Mouse (Mus musculus) fat pad, adult 2 months (tissue): ENCODE data around the gene Gm13698.
"Not testable (repeated sequence)": the region's sequence is repeated elsewhere in the genome, so short reads cannot be mapped to it uniquely, and the experiment has no call there.

ENCODE experiments used
- DNase-seq: peaks from one replicate; pipeline ENCODE4 v3.0.0-alpha.2; 2011; ENCODE audit warnings: low read depth, low spot score; ENCODE audit errors: extremely low read depth

Gene Gm13698

GRCm38 (mm10) chr2:83955393-83955792 lies at the start of gene Gm13698:
Gm13698 (plus strand) TSS chr2:83955693.
- not testable (repeated sequence) for DNase-seq

GRCm38 (mm10) chr2:83929478-83930088 lies 25.9 kb upstream of the Gm13698 start:
- DNase-seq = no peak

- DNase-seq = no peak
These were observed 14.5 kb upstream of the Gm13698 start, which contains the start of gene Zswim2 for GRCm38 (mm10) chr2:83940931-83941361. Zswim2 (minus strand) TSS chr2:83941228.

GRCm38 (mm10) chr2:83941378-83941777 lies 14.1 kb upstream of the Gm13698 start:
- no peak for DNase-seq

GRCm38 (mm10) chr2:83941792-83942191 lies 13.7 kb upstream of the Gm13698 start:
- DNase-seq = no peak

- DNase-seq = not testable (repeated sequence)
These were observed 5.7 kb downstream of the Gm13698 start, which contains the start of gene Gm13693 for GRCm38 (mm10) chr2:83961203-83961602. Gm13693 (plus strand) TSS chr2:83961503.

- not testable (repeated sequence) for DNase-seq
These were observed 11.5 kb downstream of the Gm13698 start, which contains the start of gene Gm13695 for GRCm38 (mm10) chr2:83967013-83967412. Gm13695 (plus strand) TSS chr2:83967313.

GRCm38 (mm10) chr2:83972823-83973222 lies 17.3 kb downstream of the Gm13698 start, which contains the start of gene Gm13696:
Gm13696 (plus strand) TSS chr2:83973123.
- DNase-seq = not testable (repeated sequence)

- not testable (repeated sequence) for DNase-seq
These were observed 23.1 kb downstream of the Gm13698 start, which contains the start of gene Gm13694 for GRCm38 (mm10) chr2:83978633-83979032. Gm13694 (plus strand) TSS chr2:83978933.

- DNase-seq = not testable (repeated sequence)
These were observed 28.9 kb downstream of the Gm13698 start, which contains the start of gene Gm13697 for GRCm38 (mm10) chr2:83984443-83984842. Gm13697 (plus strand) TSS chr2:83984743.

- not testable (repeated sequence) for DNase-seq
These were observed 34.8 kb downstream of the Gm13698 start, which contains the start of gene Gm13691 for GRCm38 (mm10) chr2:83990253-83990652. Gm13691 (plus strand) TSS chr2:83990553.

GRCm38 (mm10) chr2:83993639-83994255 lies 38.3 kb downstream of the Gm13698 start:
- not testable (repeated sequence) for DNase-seq

GRCm38 (mm10) chr2:83994526-83994925 lies 39.0 kb downstream of the Gm13698 start:
- not testable (repeated sequence) for DNase-seq
